Mouse (Mus musculus) heart, postnatal 0 days (tissue): ENCODE measurements around the gene Esrrg. TPM values are rescaled to one million over a fixed set of nuclear protein-coding genes. Genes with fewer than 3 reads are reported as not detected.

Experiments used
- ATAC-seq: fragments of 200-750 bp; cut with Nextera tagmentation; 2 replicates; pipeline ENCODE4 v1.8.0; 2017; ENCODE audit warnings: low read depth, moderate number of reproducible peaks, moderate library complexity; ENCODE audit not compliant: insufficient read depth
- DNase-seq: peaks from one replicate; pipeline ENCODE4 v3.0.0-alpha.2; 2016; ENCODE audit warnings: low spot score
- H3K27ac ChIP-seq: fragments of 300-500 bp; sonication (generic); 2 replicates; pipeline ENCODE4 v1.5.1; 2014; ENCODE audit warnings: low read depth, mild to moderate bottlenecking
- H3K27me3 ChIP-seq: fragments of 300-500 bp; sonication (generic); 2 replicates; pipeline ENCODE4 v1.6.1; 2014; ENCODE audit warnings: low read length, mixed read lengths; ENCODE audit not compliant: control insufficient read depth, insufficient read depth
- H3K36me3 ChIP-seq: fragments of 300-500 bp; sonication (generic); replicated peaks from 2 replicates; pipeline ENCODE4 v1.6.1; 2014; ENCODE audit warnings: low read length, mixed read lengths; ENCODE audit not compliant: control insufficient read depth, insufficient read depth
- H3K4me1 ChIP-seq: fragments of 300-500 bp; sonication (generic); 2 replicates; pipeline ENCODE4 v1.6.1; 2014; ENCODE audit warnings: antibody characterized with exemption; ENCODE audit not compliant: control insufficient read depth, insufficient read depth
- H3K4me2 ChIP-seq: fragments of 300-500 bp; sonication (generic); 2 replicates; pipeline ENCODE4 v1.6.1; 2014; ENCODE audit warnings: low read depth, mild to moderate bottlenecking, low read length, moderate library complexity
- H3K4me3 ChIP-seq: fragments of 300-500 bp; sonication (generic); 2 replicates; pipeline ENCODE4 v1.5.1; 2014; ENCODE audit warnings: low read depth, low read length
- H3K9ac ChIP-seq: fragments of 300-500 bp; sonication (generic); replicated peaks from 2 replicates; pipeline ENCODE4 v1.6.1; 2014; ENCODE audit warnings: low read depth, low read length, mixed read lengths
- H3K9me3 ChIP-seq: fragments of 300-500 bp; sonication (generic); replicated peaks from 2 replicates; pipeline ENCODE4 v1.6.1; 2016; ENCODE audit warnings: low read length; ENCODE audit not compliant: control insufficient read depth
- CTCF ChIP-seq: IDR thresholded peaks from 2 replicates; pipeline ENCODE4 v1.5.1; 2016; ENCODE audit warnings: antibody characterized with exemption, control low read depth, low read depth
- EP300 ChIP-seq: IDR thresholded peaks from 2 replicates; pipeline ENCODE4 v1.6.1; 2016; ENCODE audit warnings: antibody characterized with exemption, low read depth
- WGBS: fragments of 180-500 bp; shearing (Covaris S2); extraction: QIAGEN DNeasy Blood & Tissue Kit; methylation state at CpG from one replicate; pipeline ENCODE4 v1.1.7; 2014; 5-methylcytosine and 5-hydroxymethylcytosine counted together
- polyA plus RNA-seq: library from polyadenylated mRNA; unstranded; fragments of >200 nt; fragmentation: Nextera tagmentation; extraction: Ambion mirVana; gene quantifications from 2 replicates; pipeline ENCODE4 v1.2.1, GENCODE M21; 2015
- total RNA-seq: library from RNA; depleted of rRNA; stranded (reverse); fragments of >200 nt; gene quantifications from 2 replicates; pipeline ENCODE4 v1.2.3, GENCODE M21; 2014; ENCODE audit warnings: low replicate concordance

Gene Esrrg
- total and polyA plus RNA-seq, 2 experiments from 2014 or later = 11.5 to 16.8 TPM

DNA sequence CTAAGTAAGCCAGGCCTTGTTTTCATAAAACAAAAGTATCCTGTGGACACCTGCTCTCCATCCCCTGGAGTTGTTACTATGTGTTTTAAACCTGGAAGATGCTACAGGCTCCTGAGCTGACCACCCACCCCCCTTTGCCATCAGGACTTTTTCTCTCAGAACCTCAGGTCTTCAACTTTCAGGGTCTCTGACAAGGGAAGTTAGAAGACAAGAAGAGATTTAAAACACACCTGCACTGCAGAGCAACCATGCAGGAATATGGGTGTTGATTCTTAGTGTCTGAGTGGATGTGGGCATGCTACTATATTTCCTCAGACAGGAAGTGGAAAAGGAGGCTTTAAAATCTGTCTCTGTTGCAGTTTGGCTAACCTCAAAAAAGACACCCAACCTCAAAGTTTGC, 98.6 kb downstream of the Esrrg start:
- H3K4me1 ChIP-seq = peaks cover 10% of the 10 kb centered on the region; the same call in 1 of the 2 replicates
- no peak overlapping the region for H3K9ac ChIP-seq
- H3K4me3 ChIP-seq = no peak overlapping the region
- no peak overlapping the region for H3K27ac ChIP-seq
- H3K27me3 ChIP-seq = no peaks in the 10 kb centered on the region
- no peaks in the 10 kb centered on the region for H3K9me3 ChIP-seq
- no peaks in the 10 kb centered on the region for H3K36me3 ChIP-seq
- ATAC-seq (no peak), DNase-seq (no peak)
- no peak overlapping the region for H3K4me2 ChIP-seq
- TF ChIP-seq CTCF (no peak), EP300 (no peak)

DNA sequence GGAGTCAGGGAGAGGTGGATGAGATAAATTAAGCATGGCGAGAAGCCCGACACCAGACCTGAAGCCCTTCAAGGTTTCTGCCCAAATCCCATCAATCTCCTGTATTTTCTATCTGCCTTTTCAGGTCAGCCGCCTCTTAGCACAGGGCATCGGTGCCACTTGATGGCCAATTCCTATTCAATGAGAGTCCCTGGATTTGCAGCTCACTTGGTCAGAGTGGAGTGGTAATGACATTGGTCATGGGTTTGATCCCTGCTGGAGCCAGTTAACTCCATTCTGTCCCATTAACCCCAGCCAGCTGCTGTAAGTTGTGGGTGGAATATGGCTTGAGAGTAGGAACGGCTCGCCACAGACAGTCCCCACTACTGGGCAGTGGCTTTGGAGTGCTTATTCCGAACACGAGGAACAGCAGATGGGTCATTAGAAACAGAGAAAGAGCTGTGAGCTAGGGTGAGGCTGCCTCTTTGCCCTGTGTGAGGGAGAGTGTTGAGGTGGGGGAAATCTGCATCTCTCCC, 101.9 kb downstream of the Esrrg start:
- Histone ChIP-seq H3K36me3 (no peaks in the 10 kb centered on the region), H3K27ac (no peak overlapping the region), H3K4me1 (peaks cover 6% of the 10 kb centered on the region; the same call in 1 of the 2 replicates), H3K4me2 (no peak overlapping the region), H3K9ac (no peak overlapping the region), H3K27me3 (no peaks in the 10 kb centered on the region), H3K9me3 (no peaks in the 10 kb centered on the region), H3K4me3 (no peak overlapping the region)
- 90% methylated on average over 8 of the region's 8 CpGs for WGBS
- TF ChIP-seq EP300 = no peak
- DNase-seq = no peak
- no peak for ATAC-seq

DNA sequence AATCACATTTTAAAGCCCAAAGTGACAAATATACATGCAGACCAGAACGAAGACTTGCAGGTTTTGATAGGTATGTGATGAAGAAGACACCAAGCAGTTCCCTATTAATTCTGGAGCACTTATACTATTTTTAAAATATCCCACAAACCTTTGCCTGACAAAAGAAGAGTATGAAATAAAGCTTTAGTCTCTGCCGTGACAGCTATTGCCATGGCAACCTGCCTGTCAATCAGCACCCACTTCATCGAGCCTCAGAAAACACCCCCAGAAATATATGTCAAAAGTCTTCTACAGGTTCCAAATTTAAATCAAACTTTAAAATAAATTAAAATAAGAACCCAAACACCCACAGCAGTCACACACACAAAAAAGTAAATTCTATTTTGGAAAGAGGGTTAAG, 112.4 kb downstream of the Esrrg start:
- no peaks in the 10 kb centered on the region for H3K27me3 ChIP-seq
- no peak for DNase-seq
- TF ChIP-seq EP300 (no peak), CTCF (no peak)
- H3K9me3 ChIP-seq = no peaks in the 10 kb centered on the region
- H3K4me2 ChIP-seq = no peak overlapping the region
- ATAC-seq = no peak
- H3K4me1 ChIP-seq = no peaks in the 10 kb centered on the region
- 64% methylated on average over 3 of the region's 3 CpGs for WGBS
- H3K36me3 ChIP-seq = no peaks in the 10 kb centered on the region
- no peak overlapping the region for H3K27ac ChIP-seq
- H3K9ac ChIP-seq = no peak overlapping the region
- no peak overlapping the region for H3K4me3 ChIP-seq

DNA sequence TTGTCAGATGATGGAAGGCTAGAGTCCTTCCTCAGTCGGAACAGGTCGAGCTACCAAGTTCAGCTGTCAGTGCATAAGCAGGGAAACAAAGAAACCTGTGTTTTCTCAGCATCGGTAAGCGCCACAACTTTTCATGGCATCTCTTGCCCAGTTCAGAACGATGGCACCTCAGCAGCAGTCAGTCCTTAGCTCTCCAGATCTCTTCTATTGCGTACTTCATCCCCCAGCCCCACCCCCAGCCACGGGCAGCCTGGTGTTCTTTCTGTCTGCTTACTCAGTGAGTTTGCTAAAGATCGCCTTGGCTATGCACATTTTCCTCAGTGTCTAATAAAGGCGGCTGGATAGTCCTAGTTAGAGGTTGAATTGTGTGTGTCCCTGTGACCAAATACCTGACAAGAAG, 113.4 kb downstream of the Esrrg start:
- Histone ChIP-seq H3K4me2 (no peak overlapping the region), H3K9me3 (no peaks in the 10 kb centered on the region), H3K4me1 (no peaks in the 10 kb centered on the region), H3K36me3 (no peaks in the 10 kb centered on the region), H3K27me3 (no peaks in the 10 kb centered on the region), H3K27ac (no peak overlapping the region), H3K4me3 (no peak overlapping the region), H3K9ac (no peak overlapping the region)
- WGBS = 78% methylated on average over 9 of the region's 9 CpGs
- no peak for ATAC-seq
- TF ChIP-seq CTCF (no peak), EP300 (no peak)
- DNase-seq = no peak

DNA sequence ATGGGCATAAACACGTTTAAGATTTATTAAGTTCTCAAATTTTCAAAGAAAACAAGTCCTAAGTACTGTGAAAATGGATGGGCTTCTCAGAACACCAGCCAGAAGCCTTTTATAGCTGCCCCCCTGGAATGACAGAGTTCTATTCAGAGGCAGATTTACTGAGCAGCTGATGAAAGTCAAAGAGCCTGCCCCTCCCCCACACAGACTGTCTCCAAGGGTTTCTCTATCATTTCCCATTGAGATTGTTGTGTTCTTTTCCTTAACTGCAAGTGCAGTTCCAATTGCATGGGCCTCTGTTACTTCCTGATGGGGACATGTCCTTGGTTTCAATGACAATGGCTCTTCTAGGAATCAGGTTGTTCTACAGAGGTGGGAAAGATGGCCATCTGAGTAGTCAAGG, 116.1 kb downstream of the Esrrg start:
- Histone ChIP-seq H3K9me3 (no peaks in the 10 kb centered on the region), H3K4me3 (no peak overlapping the region), H3K36me3 (no peaks in the 10 kb centered on the region), H3K9ac (no peak overlapping the region), H3K4me1 (no peaks in the 10 kb centered on the region), H3K4me2 (no peak overlapping the region), H3K27me3 (no peaks in the 10 kb centered on the region), H3K27ac (no peak overlapping the region)
- TF ChIP-seq CTCF = no peak
- no peak for TF ChIP-seq EP300
- ATAC-seq (no peak), DNase-seq (no peak)
- WGBS = 41% methylated on average over 1 of the region's 1 CpGs

DNA sequence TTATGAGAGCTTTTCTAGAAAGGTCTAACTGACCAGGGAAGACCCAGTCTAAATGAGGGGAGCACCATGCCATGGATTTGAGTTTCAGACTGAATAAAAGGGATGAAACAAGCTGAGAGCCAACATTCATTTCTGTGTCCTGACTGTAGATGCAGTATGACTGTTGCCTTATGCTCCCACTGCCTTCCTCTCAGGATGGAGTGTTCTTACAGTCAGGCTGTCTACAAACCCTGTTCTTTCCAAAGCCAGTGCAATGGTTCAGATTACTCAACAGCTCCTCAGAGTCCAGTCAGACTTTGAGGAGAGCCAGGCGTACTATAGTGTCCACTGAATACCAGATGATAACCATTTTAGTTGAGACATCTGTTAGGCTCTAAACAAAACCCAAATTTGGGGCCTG, 116.8 kb downstream of the Esrrg start:
- Histone ChIP-seq H3K9me3 (no peaks in the 10 kb centered on the region), H3K4me2 (no peak overlapping the region), H3K4me1 (no peaks in the 10 kb centered on the region), H3K27ac (no peak overlapping the region), H3K27me3 (no peaks in the 10 kb centered on the region), H3K36me3 (no peaks in the 10 kb centered on the region), H3K4me3 (no peak overlapping the region), H3K9ac (no peak overlapping the region)
- TF ChIP-seq EP300 = no peak
- no peak for TF ChIP-seq CTCF
- WGBS = 80% methylated on average over 1 of the region's 1 CpGs
- DNase-seq (no peak), ATAC-seq (no peak)
